51 mouse cellular contexts compared by ENCODE assay signal in the genomic region with DNA sequence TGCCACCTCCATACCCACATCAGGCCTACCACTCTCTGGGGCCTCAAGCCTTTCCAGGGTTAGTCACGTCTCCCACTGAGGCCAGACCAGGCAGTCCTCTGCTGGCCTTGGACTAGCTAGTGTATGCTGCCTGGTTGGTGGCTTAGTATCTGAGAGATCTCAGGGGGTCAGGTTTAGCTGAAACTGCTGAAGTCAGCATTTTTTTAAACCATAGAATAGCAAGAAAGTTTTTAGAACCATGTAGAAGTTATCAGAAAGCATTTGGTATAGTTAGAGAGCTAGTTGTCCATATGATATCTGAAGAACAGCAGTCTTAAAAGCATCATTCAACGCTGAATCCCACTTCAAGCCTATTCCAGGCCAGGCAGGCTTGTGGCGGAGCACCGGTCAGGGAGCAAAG. TPM values are rescaled to one million over a fixed set of nuclear protein-coding genes. Genes with fewer than 3 reads are reported as not detected.
"Had no signal": no experiment of that assay in that cellular context is flagged by ENCODE, and none has a peak within 500 bp of the region (broad histone marks: within the 10 kb centered on the region; RNA-seq: fewer than 3 reads in every experiment).

No protein-coding gene starts in this region.

- H3K36me3 ChIP-seq: heart, embryonic 12.5 days; heart, embryonic 13.5 days; heart, embryonic 15.5 days; hindbrain, embryonic 10.5 days; hindbrain, embryonic 12.5 days; hindbrain, embryonic 13.5 days; hindbrain, embryonic 15.5 days; intestine, embryonic 15.5 days; kidney, embryonic 15.5 days had no signal

- H3K9me3 ChIP-seq: heart, embryonic 12.5 days; heart, embryonic 13.5 days; heart, embryonic 15.5 days; hindbrain, embryonic 10.5 days; hindbrain, embryonic 12.5 days; hindbrain, embryonic 13.5 days; hindbrain, embryonic 15.5 days; intestine, embryonic 15.5 days; kidney, embryonic 15.5 days had no signal

- H3K4me2 ChIP-seq: heart, embryonic 11.5 days; heart, embryonic 12.5 days; heart, embryonic 13.5 days; heart, embryonic 15.5 days; hindbrain, embryonic 12.5 days; hindbrain, embryonic 13.5 days; hindbrain, embryonic 14.5 days; hindbrain, embryonic 15.5 days; intestine, embryonic 15.5 days; kidney, embryonic 15.5 days had no signal

- H3K9ac ChIP-seq: heart, embryonic 12.5 days; heart, embryonic 13.5 days; heart, embryonic 15.5 days; hindbrain, embryonic 12.5 days; hindbrain, embryonic 13.5 days; hindbrain, embryonic 14.5 days; hindbrain, embryonic 15.5 days; intestine, embryonic 15.5 days; kidney, embryonic 15.5 days had no signal

- H3K4me1 ChIP-seq: heart, embryonic 12.5 days; heart, embryonic 13.5 days; heart, embryonic 15.5 days; hindbrain, embryonic 10.5 days; hindbrain, embryonic 12.5 days; hindbrain, embryonic 13.5 days; hindbrain, embryonic 15.5 days; intestine, embryonic 15.5 days; kidney, embryonic 15.5 days had no signal

- H3K4me3 ChIP-seq: heart, embryonic 12.5 days; heart, embryonic 13.5 days; heart, embryonic 15.5 days; hindbrain, embryonic 10.5 days; hindbrain, embryonic 12.5 days; hindbrain, embryonic 13.5 days; hindbrain, embryonic 15.5 days; intestine, embryonic 15.5 days; kidney, embryonic 15.5 days; layer of hippocampus, adult 2 months; left cerebral cortex, adult 2 months had no signal

- H3K27ac ChIP-seq: heart, embryonic 13.5 days; heart, embryonic 15.5 days; hindbrain, embryonic 10.5 days; hindbrain, embryonic 12.5 days; hindbrain, embryonic 13.5 days; hindbrain, embryonic 14.5 days; hindbrain, embryonic 15.5 days; hindbrain, postnatal 0 days; intestine, embryonic 15.5 days; kidney, embryonic 15.5 days; kidney, postnatal 0 days; layer of hippocampus, adult 2 months; left cerebral cortex, adult 2 months had no signal

- DNase-seq: heart, postnatal 10 days; heart, postnatal 14 days; heart, postnatal 36 days; heart, postnatal 4 days; kidney, adult 11 months; kidney, adult 18-20 months; kidney, adult 2 months; kidney, adult 8-10 months; kidney, adult 9 months; kidney, postnatal 10 days; kidney, postnatal 14 days; kidney, postnatal 25 days; kidney, postnatal 36 days; kidney, postnatal 4 days; layer of hippocampus, adult 9-11 months; layer of hippocampus, postnatal 36 days had no signal

- H3K27me3 ChIP-seq: heart, embryonic 12.5 days; heart, embryonic 13.5 days; heart, embryonic 15.5 days; hindbrain, embryonic 12.5 days; hindbrain, embryonic 13.5 days; hindbrain, embryonic 15.5 days; intestine, embryonic 15.5 days; kidney, embryonic 15.5 days had no signal

RNA-seq across cellular contexts. Expression of gene Prss58, which starts 19.8 kb away (rescaled TPM):
- total RNA-seq: heart, postnatal 10 days; heart, postnatal 14 days; heart, postnatal 25 days; heart, postnatal 36 days; heart, postnatal 4 days; hematopoietic stem cell, adult 5-6 weeks; hindbrain, postnatal 0 days; layer of hippocampus, adult 18-20 months; layer of hippocampus, adult 2 months; layer of hippocampus, adult 8-10 months; layer of hippocampus, postnatal 10 days; layer of hippocampus, postnatal 14 days; layer of hippocampus, postnatal 25 days; layer of hippocampus, postnatal 36 days; left cerebral cortex, adult 18-20 months; left cerebral cortex, adult 2 months had no signal
- polyA plus RNA-seq: heart, embryonic 11.5 days; heart, embryonic 12.5 days; heart, embryonic 13.5 days; heart, embryonic 14.5 days; heart, embryonic 15.5 days; heart, embryonic 16.5 days; heart, postnatal 0 days; hindbrain, embryonic 10.5 days; hindbrain, embryonic 11.5 days; hindbrain, embryonic 12.5 days; hindbrain, embryonic 13.5 days; hindbrain, embryonic 14.5 days; hindbrain, embryonic 15.5 days; hindbrain, embryonic 16.5 days; hindbrain, postnatal 0 days; inflammation-experienced regulatory T-cells, adult 6 months; intestine, embryonic 14.5 days; intestine, embryonic 15.5 days; intestine, embryonic 16.5 days; intestine, postnatal 0 days; kidney, adult 2 months; kidney, embryonic 14.5 days; kidney, embryonic 15.5 days; kidney, embryonic 16.5 days; kidney, postnatal 0 days; large intestine, adult 2 months had no signal

RNA-seq across cellular contexts. Expression of gene 1700074P13Rik, which starts 20.4 kb away (rescaled TPM):
- total RNA-seq: heart, postnatal 10 days; heart, postnatal 14 days; heart, postnatal 25 days; heart, postnatal 36 days; heart, postnatal 4 days; hematopoietic stem cell, adult 5-6 weeks; hindbrain, postnatal 0 days; layer of hippocampus, adult 18-20 months; layer of hippocampus, adult 2 months; layer of hippocampus, adult 8-10 months; layer of hippocampus, postnatal 10 days; layer of hippocampus, postnatal 14 days; layer of hippocampus, postnatal 25 days; layer of hippocampus, postnatal 36 days; left cerebral cortex, adult 18-20 months; left cerebral cortex, adult 2 months had no signal
- polyA plus RNA-seq: heart, embryonic 11.5 days; heart, embryonic 12.5 days; heart, embryonic 13.5 days; heart, embryonic 14.5 days; heart, embryonic 15.5 days; heart, embryonic 16.5 days; heart, postnatal 0 days; hindbrain, embryonic 10.5 days; hindbrain, embryonic 11.5 days; hindbrain, embryonic 12.5 days; hindbrain, embryonic 13.5 days; hindbrain, embryonic 14.5 days; hindbrain, embryonic 15.5 days; hindbrain, embryonic 16.5 days; hindbrain, postnatal 0 days; inflammation-experienced regulatory T-cells, adult 6 months; intestine, embryonic 14.5 days; intestine, embryonic 15.5 days; intestine, embryonic 16.5 days; intestine, postnatal 0 days; kidney, embryonic 14.5 days; kidney, embryonic 15.5 days; kidney, embryonic 16.5 days; kidney, postnatal 0 days; large intestine, adult 2 months had no signal

RNA-seq across cellular contexts. Expression of gene Gm4744, which starts 31.7 kb away (rescaled TPM):
- total RNA-seq: heart, postnatal 10 days; heart, postnatal 14 days; heart, postnatal 25 days; heart, postnatal 36 days; heart, postnatal 4 days; hematopoietic stem cell, adult 5-6 weeks; hindbrain, postnatal 0 days; layer of hippocampus, adult 18-20 months; layer of hippocampus, adult 2 months; layer of hippocampus, adult 8-10 months; layer of hippocampus, postnatal 10 days; layer of hippocampus, postnatal 14 days; layer of hippocampus, postnatal 25 days; layer of hippocampus, postnatal 36 days; left cerebral cortex, adult 18-20 months; left cerebral cortex, adult 2 months had no signal
- polyA plus RNA-seq: heart, embryonic 11.5 days; heart, embryonic 12.5 days; heart, embryonic 13.5 days; heart, embryonic 14.5 days; heart, embryonic 15.5 days; heart, embryonic 16.5 days; heart, postnatal 0 days; hindbrain, embryonic 10.5 days; hindbrain, embryonic 11.5 days; hindbrain, embryonic 12.5 days; hindbrain, embryonic 13.5 days; hindbrain, embryonic 14.5 days; hindbrain, embryonic 15.5 days; hindbrain, embryonic 16.5 days; hindbrain, postnatal 0 days; inflammation-experienced regulatory T-cells, adult 6 months; intestine, embryonic 14.5 days; intestine, embryonic 15.5 days; intestine, embryonic 16.5 days; kidney, adult 2 months; kidney, embryonic 14.5 days; kidney, embryonic 15.5 days; kidney, embryonic 16.5 days; kidney, postnatal 0 days; large intestine, adult 2 months had no signal

RNA-seq across cellular contexts. Expression of gene Moxd2, which starts 32.7 kb away (rescaled TPM):
- total RNA-seq: heart, postnatal 10 days; heart, postnatal 14 days; heart, postnatal 25 days; heart, postnatal 36 days; heart, postnatal 4 days; hematopoietic stem cell, adult 5-6 weeks; hindbrain, postnatal 0 days; layer of hippocampus, adult 18-20 months; layer of hippocampus, adult 2 months; layer of hippocampus, adult 8-10 months; layer of hippocampus, postnatal 10 days; layer of hippocampus, postnatal 14 days; layer of hippocampus, postnatal 25 days; layer of hippocampus, postnatal 36 days; left cerebral cortex, adult 18-20 months; left cerebral cortex, adult 2 months had no signal
- polyA plus RNA-seq: heart, embryonic 11.5 days; heart, embryonic 12.5 days; heart, embryonic 13.5 days; heart, embryonic 14.5 days; heart, embryonic 15.5 days; heart, embryonic 16.5 days; heart, postnatal 0 days; hindbrain, embryonic 10.5 days; hindbrain, embryonic 11.5 days; hindbrain, embryonic 12.5 days; hindbrain, embryonic 13.5 days; hindbrain, embryonic 14.5 days; hindbrain, embryonic 15.5 days; hindbrain, embryonic 16.5 days; hindbrain, postnatal 0 days; intestine, embryonic 14.5 days; intestine, embryonic 15.5 days; intestine, embryonic 16.5 days; intestine, postnatal 0 days; kidney, adult 2 months; kidney, embryonic 14.5 days; kidney, embryonic 15.5 days; kidney, embryonic 16.5 days; kidney, postnatal 0 days; large intestine, adult 2 months had no signal

RNA-seq across cellular contexts. Expression of gene 1810009J06Rik, which starts 44.6 kb away (rescaled TPM):
- total RNA-seq: heart, postnatal 10 days; heart, postnatal 14 days; heart, postnatal 25 days; heart, postnatal 36 days; heart, postnatal 4 days; hematopoietic stem cell, adult 5-6 weeks; hindbrain, postnatal 0 days; layer of hippocampus, adult 18-20 months; layer of hippocampus, adult 2 months; layer of hippocampus, adult 8-10 months; layer of hippocampus, postnatal 10 days; layer of hippocampus, postnatal 14 days; layer of hippocampus, postnatal 25 days; layer of hippocampus, postnatal 36 days; left cerebral cortex, adult 18-20 months; left cerebral cortex, adult 2 months had no signal
- polyA plus RNA-seq: heart, embryonic 11.5 days; heart, embryonic 16.5 days; heart, postnatal 0 days; hindbrain, embryonic 10.5 days; hindbrain, embryonic 11.5 days; hindbrain, embryonic 12.5 days; hindbrain, embryonic 13.5 days; hindbrain, embryonic 14.5 days; hindbrain, embryonic 15.5 days; hindbrain, embryonic 16.5 days; hindbrain, postnatal 0 days; inflammation-experienced regulatory T-cells, adult 6 months; intestine, embryonic 14.5 days; intestine, embryonic 15.5 days; kidney, adult 2 months; kidney, embryonic 14.5 days; kidney, embryonic 15.5 days; kidney, embryonic 16.5 days; kidney, postnatal 0 days; large intestine, adult 2 months had no signal
